Mouse (Mus musculus): Measurements from ENCODE around the gene Ap1m1.

Gene Ap1m1

GRCm38 (mm10) chr8:72239499-72240402 is at the start of gene Ap1m1:
TSS of gene Ap1m1 (plus strand) at chr8:72240018.
- peak; percentile 97 for DNase-seq (ENCODE audit: low read depth, low spot score)

DNA sequence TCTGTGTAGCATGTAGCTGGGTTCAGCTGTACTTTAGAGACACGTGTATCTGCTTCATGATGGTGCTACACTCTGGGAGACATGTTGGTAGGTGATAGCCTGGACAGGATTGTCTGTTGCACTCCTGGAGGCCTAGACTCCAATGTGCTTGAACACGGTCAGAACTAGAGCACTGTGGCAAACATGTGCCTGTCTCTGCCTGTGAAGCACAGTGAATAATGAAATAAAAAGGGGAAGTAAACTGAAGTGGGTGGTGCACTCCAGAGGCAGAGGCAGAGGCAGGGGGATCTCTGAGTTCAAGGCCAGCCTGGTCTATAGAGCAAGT is 49.6 kb upstream of the Ap1m1 start:
- DNase-seq (ENCODE audit: low read depth, low spot score): no peak

GRCm38 (mm10) chr8:72192065-72192464 is 47.8 kb upstream of the Ap1m1 start:
- DNase-seq (ENCODE audit: low read depth, low spot score): no peak

- DNase-seq (ENCODE audit: low read depth, low spot score): no peak
Measured at GRCm38 (mm10) chr8:72197997-72198396, 41.8 kb upstream of the Ap1m1 start.

- no peak for DNase-seq (ENCODE audit: low read depth, low spot score)
Measured at GRCm38 (mm10) chr8:72208582-72208981, 31.2 kb upstream of the Ap1m1 start.

- no peak for DNase-seq (ENCODE audit: low read depth, low spot score)
Measured at GRCm38 (mm10) chr8:72210222-72210621, 29.6 kb upstream of the Ap1m1 start.

- no peak for DNase-seq (ENCODE audit: low read depth, low spot score)
Measured at GRCm38 (mm10) chr8:72210710-72211109, 29.1 kb upstream of the Ap1m1 start.

DNA sequence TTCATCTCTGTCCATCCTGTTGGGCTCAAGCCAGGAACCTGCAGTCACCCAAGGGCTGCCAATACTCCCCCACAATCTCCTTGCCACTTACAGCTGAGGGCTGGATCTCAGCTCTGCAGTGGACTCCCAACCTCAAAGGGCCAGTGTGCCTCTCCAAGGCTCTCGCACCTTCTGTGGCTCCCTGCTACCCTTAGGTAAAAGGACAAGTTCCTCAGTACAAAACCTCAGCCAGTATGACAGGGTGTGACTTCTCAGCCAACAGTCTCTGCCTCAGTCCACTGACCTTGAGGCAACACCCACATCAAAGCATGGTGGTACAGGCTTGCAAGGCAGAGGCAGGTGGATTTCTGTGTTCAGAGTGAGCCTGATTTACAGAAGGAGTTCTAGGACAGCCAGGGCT is 28.0 kb upstream of the Ap1m1 start:
- no peak for DNase-seq (ENCODE audit: low read depth, low spot score)

DNA sequence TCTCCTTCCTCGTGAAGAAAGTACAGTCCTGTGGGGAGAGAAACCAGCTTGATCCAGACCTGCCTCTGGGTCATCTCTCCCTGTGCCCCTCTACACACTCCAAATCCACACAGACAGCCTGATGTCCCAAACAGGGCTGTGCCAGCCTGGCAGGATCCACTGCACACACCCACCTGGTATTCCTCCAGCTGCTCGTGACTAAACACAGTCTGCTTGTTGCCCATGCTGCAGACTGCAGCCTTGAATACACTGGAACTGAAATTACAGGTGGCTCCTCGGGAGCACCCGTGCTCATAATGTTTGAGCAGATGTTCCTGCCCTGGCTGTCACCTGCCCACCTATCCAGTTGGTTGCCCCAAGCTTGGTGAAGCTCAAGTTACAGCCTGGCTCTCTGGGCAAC is 27.1 kb upstream of the Ap1m1 start, which contains the start of gene Cib3:
Cib3 (minus strand) TSS at position 87 of the 400 bp plus-strand sequence.
- DNase-seq (ENCODE audit: low read depth, low spot score): no peak

GRCm38 (mm10) chr8:72213536-72213935 is 26.3 kb upstream of the Ap1m1 start, which contains the start of gene Gm11034:
TSS of gene Gm11034 (minus strand) at chr8:72213636.
- DNase-seq (ENCODE audit: low read depth, low spot score): no peak

DNA sequence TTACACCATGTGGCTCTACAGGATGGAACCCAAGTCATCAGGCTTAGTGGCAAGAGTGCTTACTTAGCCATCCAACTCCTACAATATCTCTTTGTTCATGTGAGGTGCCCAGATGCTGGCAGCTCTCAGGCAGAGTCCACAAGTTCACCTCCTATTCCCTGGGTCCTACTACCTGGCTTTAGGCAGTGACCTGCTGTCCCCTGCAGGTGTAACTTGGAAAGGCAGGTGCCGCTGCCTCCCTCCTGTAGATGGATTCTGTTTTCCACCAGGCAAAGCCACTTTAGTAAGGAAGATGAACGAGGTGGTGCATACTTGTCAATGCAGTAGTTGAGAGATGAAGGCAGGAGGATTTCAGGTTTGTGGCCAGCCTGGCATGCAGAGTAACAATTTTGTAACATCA is 24.8 kb upstream of the Ap1m1 start:
- no peak for DNase-seq (ENCODE audit: low read depth, low spot score)

DNA sequence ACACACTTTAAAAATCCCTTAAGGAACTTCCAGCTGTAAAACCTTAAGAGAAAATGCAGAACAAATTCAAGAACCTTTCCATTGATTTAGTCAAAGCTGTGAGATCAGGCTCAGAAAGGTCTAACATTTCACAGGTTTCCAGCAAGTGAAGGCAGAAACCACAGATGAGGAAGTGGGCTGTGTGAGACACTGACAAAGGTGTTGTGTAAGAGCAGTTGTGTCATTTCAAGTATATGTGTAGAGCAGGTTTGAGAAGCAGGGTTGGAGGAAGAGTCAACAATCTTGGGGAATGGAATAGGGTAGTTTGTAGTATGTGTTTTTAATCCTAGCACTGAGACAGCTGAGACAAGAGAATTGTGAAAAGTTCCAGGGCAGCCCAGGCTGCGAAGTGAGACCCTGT is 23.9 kb upstream of the Ap1m1 start:
- no peak for DNase-seq (ENCODE audit: low read depth, low spot score)

GRCm38 (mm10) chr8:72218781-72219540 is 20.9 kb upstream of the Ap1m1 start:
- DNase-seq (ENCODE audit: low read depth, low spot score): no peak

DNA sequence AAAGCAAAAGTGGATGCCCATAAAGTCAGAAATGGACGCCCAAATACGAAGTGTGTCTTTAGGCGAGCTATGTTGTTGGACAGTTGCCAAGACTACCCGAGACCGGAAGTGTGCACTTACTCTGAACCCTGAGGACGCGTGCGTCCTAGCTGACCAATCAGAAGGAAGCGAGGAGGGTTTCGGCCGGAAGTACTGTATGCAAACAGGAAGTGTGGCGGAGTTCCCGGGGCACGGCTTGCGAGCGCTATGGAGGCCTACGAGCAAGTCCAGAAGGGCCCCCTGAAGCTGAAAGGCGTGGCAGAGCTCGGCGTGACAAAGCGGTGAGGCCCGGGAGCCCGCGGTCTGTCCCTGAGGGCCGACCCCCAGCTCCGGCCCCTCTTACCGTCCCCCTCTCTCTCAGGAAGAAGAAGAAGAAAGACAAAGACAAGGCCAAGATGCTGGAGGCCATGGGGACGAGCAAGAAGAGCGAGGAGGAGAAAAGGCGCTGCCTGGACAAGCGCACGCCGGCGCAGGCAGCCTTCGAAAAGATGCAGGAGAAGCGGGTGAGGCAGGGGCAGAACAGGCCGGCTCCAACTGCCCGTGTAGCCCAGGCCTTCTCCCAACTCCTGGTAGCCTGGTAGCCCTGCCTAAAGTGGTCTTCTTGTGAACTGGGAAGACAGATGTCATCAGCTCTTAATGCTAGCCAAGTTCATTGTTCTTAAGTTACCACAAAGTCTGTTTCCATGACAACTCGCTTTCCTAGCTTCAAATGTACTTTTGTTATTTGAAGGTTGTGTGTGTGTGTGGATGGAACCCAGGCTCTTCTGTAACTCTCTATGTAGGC is 20.1 kb upstream of the Ap1m1 start, which contains the start of gene Fam32a:
Fam32a (plus strand) TSS at position 190 of the 823 bp plus-strand sequence.
- DNase-seq (ENCODE audit: low read depth, low spot score): peak; percentile 91

DNA sequence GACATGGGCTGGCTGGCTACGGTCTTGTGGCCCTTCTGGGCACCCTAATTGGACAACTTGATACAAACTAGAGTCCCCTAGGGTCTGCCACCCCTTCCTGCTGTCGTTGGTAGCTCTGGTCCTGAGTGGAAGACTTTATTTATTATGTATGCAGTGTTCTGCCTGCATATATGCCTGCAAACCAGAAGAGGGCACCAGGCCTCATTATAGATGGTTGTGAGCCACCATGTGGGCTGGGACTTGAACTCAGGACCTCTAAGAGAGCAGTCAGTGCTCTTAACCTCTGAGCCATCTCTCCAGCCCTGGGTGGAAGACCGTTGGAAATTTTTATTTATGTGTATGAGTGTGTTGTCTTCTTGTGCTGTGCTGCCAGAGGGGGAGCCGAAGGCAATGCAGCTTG is 19.1 kb upstream of the Ap1m1 start:
- DNase-seq (ENCODE audit: low read depth, low spot score): no peak

GRCm38 (mm10) chr8:72222656-72223055 is 17.2 kb upstream of the Ap1m1 start:
- DNase-seq (ENCODE audit: low read depth, low spot score): no peak

GRCm38 (mm10) chr8:72240403-72240763 is 565 bp downstream of the Ap1m1 start:
- DNase-seq (ENCODE audit: low read depth, low spot score): no peak

- DNase-seq (ENCODE audit: low read depth, low spot score): no peak
Measured at GRCm38 (mm10) chr8:72240951-72241350, 1.1 kb downstream of the Ap1m1 start.

DNA sequence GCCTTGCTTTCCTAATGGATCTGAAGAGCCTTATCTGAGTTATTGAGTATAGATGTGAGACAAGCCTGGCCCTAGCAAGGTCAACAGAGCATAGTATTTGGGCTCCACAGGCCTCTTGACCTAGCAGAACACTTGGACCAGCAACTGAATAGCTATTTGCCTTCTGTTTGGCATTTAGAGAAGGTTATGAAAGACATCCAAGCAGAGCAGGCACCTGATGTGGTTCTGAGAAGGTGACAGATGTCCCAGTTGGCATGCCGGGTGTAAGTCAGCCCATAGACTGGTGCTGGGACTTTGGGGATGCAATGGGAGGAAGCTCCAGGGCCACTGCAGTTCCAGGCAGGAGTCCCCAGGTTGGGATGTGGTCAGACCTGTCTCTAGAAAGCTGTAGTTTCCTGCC is 2.4 kb downstream of the Ap1m1 start:
- DNase-seq (ENCODE audit: low read depth, low spot score): no peak

DNA sequence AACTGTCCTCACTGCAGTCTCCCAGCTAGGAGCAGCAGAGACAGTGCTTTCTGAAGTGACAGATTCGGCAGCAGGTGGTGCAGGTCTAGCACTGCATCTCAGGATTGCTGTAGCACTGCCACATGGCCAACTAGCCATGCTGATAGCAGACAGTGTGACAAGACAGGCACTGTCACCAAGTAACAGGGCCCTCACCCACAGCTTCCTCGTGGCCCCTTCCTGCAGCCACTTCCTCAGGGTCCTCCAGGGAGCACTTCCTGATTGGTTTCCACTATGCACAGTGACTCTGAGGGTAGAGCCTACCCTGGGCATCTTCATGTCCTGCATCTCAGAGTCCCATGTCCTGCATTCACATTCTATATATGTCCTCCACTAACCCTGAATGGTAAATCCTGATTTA is 4.8 kb downstream of the Ap1m1 start:
- no peak for DNase-seq (ENCODE audit: low read depth, low spot score)

DNA sequence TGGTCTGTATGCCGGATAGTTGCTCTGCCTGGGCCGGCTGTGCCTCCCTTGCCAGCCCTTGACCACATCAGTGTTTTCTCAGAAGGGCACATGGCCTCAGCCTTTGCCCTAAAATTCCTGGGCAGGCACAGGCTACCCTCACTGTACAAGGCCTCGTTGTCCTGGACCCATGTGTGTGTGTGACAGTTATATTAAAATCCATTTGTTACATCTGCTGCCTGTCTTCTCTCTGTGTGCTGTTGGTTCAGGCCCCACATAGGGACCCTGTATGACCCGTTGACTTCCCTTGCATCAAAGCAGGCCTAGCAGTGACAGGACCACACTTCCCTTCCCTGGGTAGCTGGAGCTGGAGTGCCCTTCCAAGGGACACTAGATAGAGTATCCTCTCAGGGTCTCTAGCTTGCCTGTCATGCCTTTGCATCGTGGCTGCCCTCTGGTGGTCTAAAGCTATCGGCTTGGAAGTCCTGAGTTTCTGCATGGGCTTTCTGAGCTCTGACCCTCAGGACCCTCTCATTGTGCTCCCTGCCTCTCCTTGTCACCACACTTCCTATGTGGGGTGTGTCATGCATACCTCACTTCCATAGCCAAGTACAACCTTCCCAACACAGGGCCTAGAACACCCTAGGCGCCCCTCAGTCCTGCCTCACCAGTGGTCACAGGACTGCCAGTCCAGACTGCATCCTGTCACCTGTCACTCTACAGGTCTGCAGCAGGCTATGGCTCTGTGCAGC is 17.5 kb downstream of the Ap1m1 start:
- no peak for DNase-seq (ENCODE audit: low read depth, low spot score)

Data from brain, embryonic 18.5 days (tissue).